Mouse (Mus musculus): ENCODE results near the gene C8a. TPM values are rescaled to one million over a fixed set of nuclear protein-coding genes. Genes with fewer than 3 reads are reported as not detected.

The C8a gene
- polyA plus RNA-seq (2012; ENCODE audit: insufficient read depth, insufficient read length, missing spikeins): not detected in 2 replicates

DNA sequence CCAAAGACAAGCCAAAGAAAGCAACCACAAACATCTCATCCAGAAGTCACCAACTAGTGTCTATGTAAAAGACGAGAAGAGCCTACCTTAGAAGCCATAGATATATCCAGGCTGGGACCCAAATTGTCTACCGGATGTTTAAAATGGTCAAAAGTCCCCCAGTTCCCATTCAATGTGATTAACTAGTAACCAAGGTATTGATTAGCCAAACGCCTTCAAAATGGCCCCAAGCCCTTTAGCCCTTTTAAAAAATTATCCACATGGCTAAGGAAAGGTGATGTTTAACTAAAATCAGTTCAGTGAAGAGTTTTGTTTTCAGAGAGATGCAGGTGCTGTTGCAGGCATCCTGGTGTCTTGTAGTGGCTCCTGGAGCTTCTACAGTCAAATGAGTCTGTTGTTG lies at the start of gene C8a:
Gene C8a, minus strand, starts transcription at position 76 of the 400 bp plus-strand sequence.
- H3K4me3 ChIP-seq (ENCODE audit: insufficient read depth, low read length): no peak within 1 kb of the TSS
- H3K4me1 ChIP-seq (ENCODE audit: control insufficient read depth, insufficient read depth, low read length): no peaks in the 10 kb centered on the region
- H3K27ac ChIP-seq (ENCODE audit: insufficient read depth, low read depth, low read length): no peak within 1 kb of the TSS
- no peak for TF ChIP-seq POLR2A (IDR thresholded peaks at IDR 0.05; ENCODE audit: borderline replicate concordance, low read depth, low read length)
- TF ChIP-seq CTCF (IDR thresholded peaks at IDR 0.05; ENCODE audit: low read depth, low read length): no peak

DNA sequence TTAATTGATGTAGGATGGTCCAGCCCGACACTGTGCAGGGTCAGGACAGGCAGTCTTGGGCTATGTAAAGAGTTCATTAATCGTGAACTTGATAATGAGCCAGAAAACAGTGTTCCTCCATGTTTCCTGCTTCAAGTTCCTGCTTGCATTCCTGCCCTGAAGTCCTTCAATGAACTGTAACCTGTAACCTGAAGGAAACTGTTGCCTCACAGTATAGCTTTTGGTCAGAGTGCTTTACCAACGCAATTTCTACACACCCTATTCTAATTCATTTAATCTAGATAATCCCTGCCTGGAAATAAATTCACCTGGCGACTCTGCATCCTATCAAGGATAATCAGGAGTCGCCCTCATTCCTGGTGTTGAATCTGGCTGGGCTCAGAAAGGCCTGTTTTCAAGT lies 49.2 kb upstream of the C8a start:
- Histone ChIP-seq H3K27ac (ENCODE audit: insufficient read depth, low read depth, low read length) (no peak overlapping the region), H3K4me3 (ENCODE audit: insufficient read depth, low read length) (no peak overlapping the region), H3K4me1 (ENCODE audit: control insufficient read depth, insufficient read depth, low read length) (no peaks in the 10 kb centered on the region)
- TF ChIP-seq CTCF (IDR thresholded peaks at IDR 0.05; ENCODE audit: low read depth, low read length) (no peak), POLR2A (IDR thresholded peaks at IDR 0.05; ENCODE audit: borderline replicate concordance, low read depth, low read length) (no peak)

DNA sequence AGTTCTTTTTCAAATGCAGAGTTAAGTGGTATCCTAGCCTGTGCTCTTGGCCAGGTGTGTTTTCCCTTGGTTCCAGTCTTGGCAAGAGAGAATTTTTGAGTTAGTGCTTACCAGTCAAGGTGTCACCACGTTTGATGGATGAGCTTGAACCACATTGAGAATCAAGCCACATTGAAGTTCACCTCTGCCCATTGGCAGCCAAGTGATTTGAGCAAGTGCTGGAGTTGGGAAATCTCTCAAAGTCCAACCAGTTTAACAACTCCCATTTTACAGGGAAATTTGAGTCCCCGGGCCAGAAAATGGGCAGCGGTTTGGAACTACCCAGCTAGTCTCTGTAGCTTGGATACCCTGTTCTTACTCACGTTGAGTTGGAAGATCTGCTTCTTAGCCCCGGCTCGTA lies 41.8 kb upstream of the C8a start:
- Histone ChIP-seq H3K4me1 (ENCODE audit: control insufficient read depth, insufficient read depth, low read length) (no peaks in the 10 kb centered on the region), H3K27ac (ENCODE audit: insufficient read depth, low read depth, low read length) (no peak overlapping the region), H3K4me3 (ENCODE audit: insufficient read depth, low read length) (no peak overlapping the region)
- TF ChIP-seq POLR2A (IDR thresholded peaks at IDR 0.05; ENCODE audit: borderline replicate concordance, low read depth, low read length): no peak
- no peak for TF ChIP-seq CTCF (IDR thresholded peaks at IDR 0.05; ENCODE audit: low read depth, low read length)

DNA sequence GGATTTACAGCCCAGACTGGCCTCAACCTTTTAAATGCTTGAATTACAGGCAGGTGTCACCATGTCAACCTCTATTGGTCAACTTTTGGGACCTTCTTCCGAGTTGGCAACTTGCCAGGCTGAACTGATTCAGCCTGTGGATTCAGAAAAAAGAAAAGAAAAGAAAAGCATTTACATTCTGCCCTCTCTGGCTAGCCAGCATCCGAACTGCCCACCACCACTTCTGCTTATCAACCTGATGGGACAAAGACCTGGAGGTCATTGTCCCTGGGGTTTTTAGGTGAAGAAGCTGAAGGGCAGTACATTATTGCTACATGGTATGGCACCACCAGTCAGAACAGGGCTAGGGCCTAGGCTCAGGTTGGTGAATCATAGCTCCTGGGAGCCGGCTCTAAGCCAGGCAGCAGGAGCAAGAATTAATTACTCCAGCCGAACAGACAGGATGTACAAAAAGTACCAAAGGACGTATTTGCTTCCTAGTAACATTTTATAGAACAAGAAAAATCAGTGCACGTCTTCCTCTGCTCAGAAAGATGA lies 38.6 kb upstream of the C8a start:
- no peak overlapping the region for H3K27ac ChIP-seq (ENCODE audit: insufficient read depth, low read depth, low read length)
- TF ChIP-seq POLR2A (IDR thresholded peaks at IDR 0.05; ENCODE audit: borderline replicate concordance, low read depth, low read length): no peak
- no peak for TF ChIP-seq CTCF (IDR thresholded peaks at IDR 0.05; ENCODE audit: low read depth, low read length)
- H3K4me3 ChIP-seq (ENCODE audit: insufficient read depth, low read length): no peak overlapping the region
- no peaks in the 10 kb centered on the region for H3K4me1 ChIP-seq (ENCODE audit: control insufficient read depth, insufficient read depth, low read length)

DNA sequence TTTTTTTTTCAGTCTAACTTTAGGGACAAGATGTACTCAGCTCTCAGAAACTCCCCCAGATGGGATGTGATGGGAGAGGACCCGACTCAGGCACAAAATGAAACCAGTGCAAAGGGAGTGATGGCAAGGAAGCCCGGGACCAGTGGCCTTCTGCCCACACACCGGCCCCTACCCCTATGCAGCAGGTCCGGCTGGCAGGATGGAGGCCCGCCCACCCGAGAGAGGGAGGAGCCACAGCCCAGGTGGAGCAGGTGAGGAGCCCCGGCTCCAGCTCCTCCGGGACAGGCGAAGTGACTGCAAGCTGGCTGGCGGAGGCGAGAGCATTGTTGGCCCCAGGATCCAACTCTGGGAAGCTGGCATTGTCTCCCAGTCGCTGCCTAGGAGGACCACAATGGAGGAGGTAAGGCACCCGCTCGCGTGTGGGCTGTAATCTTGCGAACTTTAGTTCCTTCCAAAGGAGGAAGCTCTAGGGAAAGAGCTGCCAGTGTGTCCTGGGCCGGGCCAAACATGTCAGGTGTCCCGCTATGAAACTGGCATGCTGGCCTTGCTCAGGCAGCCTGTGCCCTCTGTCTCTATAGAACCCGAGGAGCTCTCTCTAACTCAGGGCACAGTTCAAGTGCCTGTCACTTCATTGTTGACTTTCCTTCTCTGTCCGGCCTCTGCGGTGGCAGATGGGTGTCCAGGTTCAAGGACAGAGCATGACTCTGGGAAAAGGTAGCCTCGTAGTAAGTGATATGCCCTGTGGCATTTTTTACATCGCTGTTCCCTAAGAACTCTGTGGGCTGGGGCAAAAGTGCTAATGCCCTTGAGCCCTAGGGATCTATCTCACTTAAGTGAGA lies 37.3 kb upstream of the C8a start, which contains the start of gene Fyb2:
Gene Fyb2, plus strand, starts transcription at position 166 of the 839 bp plus-strand sequence.
- Histone ChIP-seq H3K4me3 (ENCODE audit: insufficient read depth, low read length) (no peak within 1 kb of the TSS), H3K4me1 (ENCODE audit: control insufficient read depth, insufficient read depth, low read length) (no peaks in the 10 kb centered on the region), H3K27ac (ENCODE audit: insufficient read depth, low read depth, low read length) (no peak within 1 kb of the TSS)
- TF ChIP-seq CTCF (IDR thresholded peaks at IDR 0.05; ENCODE audit: low read depth, low read length) (no peak), POLR2A (IDR thresholded peaks at IDR 0.05; ENCODE audit: borderline replicate concordance, low read depth, low read length) (no peak)

DNA sequence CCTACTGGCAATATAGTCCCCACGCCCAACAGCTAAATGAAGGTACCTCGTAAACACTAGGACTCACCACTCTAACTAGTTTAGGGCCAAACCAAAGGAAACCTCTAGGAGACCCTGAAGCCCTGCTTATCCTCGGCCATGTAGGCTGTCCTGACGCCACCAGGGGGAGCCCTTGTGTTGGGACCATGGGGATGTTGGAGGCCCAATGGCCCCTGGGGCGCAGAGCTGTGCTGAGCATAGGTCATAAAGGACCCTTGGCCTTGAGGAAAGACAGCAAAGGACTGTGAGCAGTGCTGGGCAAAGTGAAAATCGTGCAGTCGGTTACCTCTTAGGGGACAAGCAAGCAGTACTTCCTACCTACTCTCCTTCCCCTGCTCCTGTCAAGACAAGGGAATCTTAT lies 35.5 kb upstream of the C8a start:
- no peaks in the 10 kb centered on the region for H3K4me1 ChIP-seq (ENCODE audit: control insufficient read depth, insufficient read depth, low read length)
- H3K27ac ChIP-seq (ENCODE audit: insufficient read depth, low read depth, low read length): no peak overlapping the region
- no peak overlapping the region for H3K4me3 ChIP-seq (ENCODE audit: insufficient read depth, low read length)
- TF ChIP-seq CTCF (IDR thresholded peaks at IDR 0.05; ENCODE audit: low read depth, low read length) (peak; percentile 40; the same call in 1 of the 2 replicates), POLR2A (IDR thresholded peaks at IDR 0.05; ENCODE audit: borderline replicate concordance, low read depth, low read length) (no peak)

DNA sequence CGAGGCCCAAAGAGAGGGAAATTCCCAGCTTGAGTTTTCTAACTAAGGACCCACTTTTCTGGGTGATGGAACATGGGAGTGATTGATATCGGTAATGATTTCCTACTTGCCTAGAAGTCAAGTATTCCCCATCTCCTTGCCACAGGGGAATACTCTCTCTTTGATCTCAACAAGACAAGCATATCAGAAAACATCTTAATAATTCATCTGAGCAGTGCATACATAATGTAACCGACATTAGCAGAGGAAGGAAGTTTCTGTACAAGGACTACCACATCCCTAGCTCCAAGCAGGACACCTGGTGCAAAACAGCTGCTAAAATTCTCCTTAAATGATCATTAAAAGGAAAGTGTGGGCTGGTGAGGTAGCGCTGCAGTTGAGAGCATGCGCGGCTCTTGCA lies 28.9 kb upstream of the C8a start:
- H3K27ac ChIP-seq (ENCODE audit: insufficient read depth, low read depth, low read length): no peak overlapping the region
- no peaks in the 10 kb centered on the region for H3K4me1 ChIP-seq (ENCODE audit: control insufficient read depth, insufficient read depth, low read length)
- TF ChIP-seq POLR2A (IDR thresholded peaks at IDR 0.05; ENCODE audit: borderline replicate concordance, low read depth, low read length) (no peak), CTCF (IDR thresholded peaks at IDR 0.05; ENCODE audit: low read depth, low read length) (no peak)
- H3K4me3 ChIP-seq (ENCODE audit: insufficient read depth, low read length): no peak overlapping the region

DNA sequence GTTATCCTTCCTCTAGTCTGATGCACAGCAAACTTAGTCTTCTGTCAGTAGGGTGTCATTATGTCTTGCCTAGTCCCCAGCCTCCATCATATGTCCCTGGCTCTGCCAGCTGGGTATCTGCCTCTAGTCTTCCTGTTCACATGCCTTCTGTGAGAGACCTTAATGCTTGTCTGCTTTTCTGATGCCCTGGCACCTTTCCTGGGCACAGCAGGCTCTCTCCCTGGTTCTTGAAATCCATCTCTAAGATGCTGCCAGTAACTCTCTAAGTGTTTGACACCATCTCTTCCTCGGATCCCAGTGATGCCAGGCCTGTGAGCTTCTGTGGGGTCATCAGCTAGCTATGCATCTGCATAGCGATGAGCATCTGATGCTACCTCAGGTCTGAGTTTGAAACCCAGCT lies 26.6 kb upstream of the C8a start:
- Histone ChIP-seq H3K4me3 (ENCODE audit: insufficient read depth, low read length) (no peak overlapping the region), H3K4me1 (ENCODE audit: control insufficient read depth, insufficient read depth, low read length) (no peaks in the 10 kb centered on the region), H3K27ac (ENCODE audit: insufficient read depth, low read depth, low read length) (no peak overlapping the region)
- TF ChIP-seq CTCF (IDR thresholded peaks at IDR 0.05; ENCODE audit: low read depth, low read length) (no peak), POLR2A (IDR thresholded peaks at IDR 0.05; ENCODE audit: borderline replicate concordance, low read depth, low read length) (no peak)

DNA sequence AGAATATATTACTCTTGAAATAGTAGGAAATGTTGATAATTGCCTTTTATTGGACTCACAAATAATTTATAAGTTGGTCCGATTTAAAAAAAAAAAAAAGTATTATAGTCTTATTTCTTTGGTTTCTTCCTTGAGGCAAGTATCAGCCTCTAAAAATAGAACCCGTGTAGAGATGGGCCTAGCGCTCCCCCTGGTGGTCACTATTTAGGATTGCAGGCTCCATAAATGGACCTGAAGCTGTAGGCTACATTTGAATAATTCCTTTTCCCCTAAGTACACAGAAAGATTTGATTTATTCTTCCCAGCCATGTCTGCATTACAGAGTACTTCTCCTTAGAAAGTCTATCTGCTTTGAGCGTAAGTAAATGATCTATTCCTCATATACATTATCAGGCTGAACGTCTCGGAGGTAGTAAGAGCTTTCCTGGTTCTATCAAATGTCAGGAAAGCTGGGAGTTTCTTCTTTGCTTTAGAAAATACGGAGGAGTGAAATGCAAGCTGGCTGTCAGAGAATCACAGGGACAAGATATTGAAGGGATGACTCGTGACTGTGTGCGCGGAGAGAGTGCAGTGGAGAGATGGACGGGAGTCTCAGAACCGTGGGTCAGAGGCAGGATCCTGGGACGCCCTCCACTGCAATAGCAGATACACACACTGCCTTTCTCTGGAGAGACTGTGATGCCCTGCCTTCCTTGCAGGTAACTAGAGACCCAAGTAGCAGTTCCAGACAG lies 18.0 kb upstream of the C8a start:
- no peak overlapping the region for H3K4me3 ChIP-seq (ENCODE audit: insufficient read depth, low read length)
- no peak for TF ChIP-seq POLR2A (IDR thresholded peaks at IDR 0.05; ENCODE audit: borderline replicate concordance, low read depth, low read length)
- no peak for TF ChIP-seq CTCF (IDR thresholded peaks at IDR 0.05; ENCODE audit: low read depth, low read length)

DNA sequence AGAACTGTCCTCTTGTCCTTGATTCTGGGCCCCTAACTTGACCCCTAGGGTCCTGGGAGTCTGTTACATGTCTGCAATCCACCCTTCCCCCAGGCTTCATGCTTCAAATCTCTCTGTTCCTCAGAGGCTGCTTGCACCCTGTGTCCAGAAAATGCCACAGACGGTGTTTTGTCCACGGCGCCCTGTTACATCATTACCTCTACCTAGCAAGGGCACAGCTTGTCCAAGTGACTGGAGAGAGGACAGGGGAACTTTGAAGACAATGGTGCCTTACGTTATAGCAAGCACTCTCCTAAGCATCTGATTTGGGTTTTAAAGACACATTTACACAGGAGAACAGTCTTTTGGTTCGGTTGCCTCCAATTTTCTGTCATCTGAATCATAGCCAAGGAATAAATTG lies 17.4 kb upstream of the C8a start:
- TF ChIP-seq POLR2A (IDR thresholded peaks at IDR 0.05; ENCODE audit: borderline replicate concordance, low read depth, low read length) (no peak), CTCF (IDR thresholded peaks at IDR 0.05; ENCODE audit: low read depth, low read length) (no peak)
- Histone ChIP-seq H3K27ac (ENCODE audit: insufficient read depth, low read depth, low read length) (no peak overlapping the region), H3K4me1 (ENCODE audit: control insufficient read depth, insufficient read depth, low read length) (no peaks in the 10 kb centered on the region)

More for the DNA sequence above, 18.0 kb upstream of the C8a start:
- no peaks in the 10 kb centered on the region for H3K4me1 ChIP-seq (ENCODE audit: control insufficient read depth, insufficient read depth, low read length)
- H3K27ac ChIP-seq (ENCODE audit: insufficient read depth, low read depth, low read length): no peak overlapping the region

More for the DNA sequence above, 17.4 kb upstream of the C8a start:
- H3K4me3 ChIP-seq (ENCODE audit: insufficient read depth, low read length): no peak overlapping the region
